Mouse (Mus musculus) limb, embryonic 14.5 days (tissue): ENCODE measurements around the gene Amotl1. TPM values are rescaled to one million over a fixed set of nuclear protein-coding genes. Genes with fewer than 3 reads are reported as not detected.

Experiments
- ATAC-seq: fragments of 200-750 bp; cut with Nextera tagmentation; 2 replicates; pipeline ENCODE4 v1.8.0; 2017; ENCODE audit warnings: low read depth, moderate number of reproducible peaks, moderate TSS enrichment; ENCODE audit not compliant: low FRiP score
- DNase-seq: peaks from one replicate; pipeline ENCODE4 v3.0.0-alpha.2; 2015; ENCODE audit warnings: low spot score
- H3K27ac ChIP-seq: fragments of 300-500 bp; sonication (generic); replicated peaks from 2 replicates; pipeline ENCODE4 v1.5.1; 2014; ENCODE audit warnings: low read depth, mild to moderate bottlenecking, low read length, moderate library complexity, mixed read lengths
- H3K27me3 ChIP-seq: fragments of 300-500 bp; sonication (generic); 2 replicates; pipeline ENCODE4 v1.6.1; 2014; ENCODE audit warnings: low read length, mixed read lengths; ENCODE audit not compliant: control insufficient read depth, insufficient read depth
- H3K36me3 ChIP-seq: fragments of 300-500 bp; sonication (generic); 2 replicates; pipeline ENCODE4 v1.6.1; 2014; ENCODE audit warnings: mild to moderate bottlenecking, low read length, moderate library complexity, mixed read lengths; ENCODE audit not compliant: control insufficient read depth, insufficient read depth
- H3K4me1 ChIP-seq: fragments of 300-500 bp; sonication (generic); 2 replicates; pipeline ENCODE4 v1.6.1; 2014; ENCODE audit warnings: antibody characterized with exemption, low read length, mixed read lengths; ENCODE audit not compliant: control insufficient read depth, insufficient read depth
- H3K4me2 ChIP-seq: fragments of 300-500 bp; sonication (generic); replicated peaks from 2 replicates; pipeline ENCODE4 v1.6.1; 2014; ENCODE audit warnings: low read depth, mild to moderate bottlenecking, low read length, moderate library complexity; ENCODE audit not compliant: severe bottlenecking
- H3K4me3 ChIP-seq: fragments of 300-500 bp; sonication (generic); replicated peaks from 2 replicates; pipeline ENCODE4 v1.5.1; 2014; ENCODE audit warnings: low read length
- H3K9ac ChIP-seq: fragments of 300-500 bp; sonication (generic); 2 replicates; pipeline ENCODE4 v1.6.1; 2014; ENCODE audit warnings: mild to moderate bottlenecking, low read depth, low read length, moderate library complexity; ENCODE audit not compliant: severe bottlenecking
- H3K9me3 ChIP-seq: fragments of 300-500 bp; sonication (generic); 2 replicates; pipeline ENCODE4 v1.6.1; 2016; ENCODE audit warnings: low read length; ENCODE audit not compliant: control insufficient read depth
- POLR2A ChIP-seq: fragments of 200-500 bp; IDR thresholded peaks from 2 replicates; pipeline ENCODE4 v1.8.0; 2012; ENCODE audit warnings: inconsistent platforms, mild to moderate bottlenecking, moderate library complexity, borderline replicate concordance; ENCODE audit not compliant: insufficient read depth, insufficient read length; ENCODE audit errors: extremely low read depth
- WGBS: fragments of 180-500 bp; shearing (Covaris S2); extraction: QIAGEN DNeasy Blood & Tissue Kit; methylation state at CpG from one replicate; pipeline ENCODE4 v1.1.7; 2014; 5-methylcytosine and 5-hydroxymethylcytosine counted together
- polyA plus RNA-seq, 2 experiments: library from polyadenylated mRNA; depleted of rRNA in 1 of 2; stranded (reverse) in 1 of 2; unstranded in 1 of 2; fragments of >200 nt; fragmentation: Nextera tagmentation in 1 of 2; extraction: Ambion mirVana in 1 of 2; gene quantifications; 2 replicates each; pipeline versions ENCODE4 v1.2.1 to v1.2.3; 2012 to 2014

The Amotl1 gene
- polyA plus RNA-seq, 2 experiments = 47.7 to 53.9 TPM

GRCm38 (mm10) chr9:14623928-14624327 lies 20.9 kb downstream of the Amotl1 start:
- H3K9ac ChIP-seq = no peak overlapping the region
- DNase-seq (no peak), ATAC-seq (no peak)
- H3K36me3 ChIP-seq = no peaks in the 10 kb centered on the region
- peaks cover 26% of the 10 kb centered on the region for H3K4me1 ChIP-seq
- no peak overlapping the region for H3K4me3 ChIP-seq
- no peak overlapping the region for H3K4me2 ChIP-seq
- H3K27ac ChIP-seq = no peak overlapping the region
- WGBS = 63% methylated on average over 4 of the region's 4 CpGs
- TF ChIP-seq POLR2A = no peak
- no peaks in the 10 kb centered on the region for H3K9me3 ChIP-seq
- H3K27me3 ChIP-seq = no peaks in the 10 kb centered on the region

- TF ChIP-seq POLR2A = no peak
- Histone ChIP-seq H3K27me3 (no peaks in the 10 kb centered on the region), H3K4me3 (no peak overlapping the region), H3K9me3 (no peaks in the 10 kb centered on the region), H3K4me1 (peaks cover 26% of the 10 kb centered on the region), H3K9ac (no peak overlapping the region), H3K27ac (0 out of 2 replicates have a peak overlapping the region, but pooled peaks have one; percentile 35), H3K4me2 (no peak overlapping the region), H3K36me3 (no peaks in the 10 kb centered on the region)
- ATAC-seq = peak; percentile 43
- peak; percentile 49 for DNase-seq
- WGBS = 30% methylated on average over 5 of the region's 5 CpGs
These were observed 21.6 kb downstream of the Amotl1 start for GRCm38 (mm10) chr9:14623250-14623649.

DNA sequence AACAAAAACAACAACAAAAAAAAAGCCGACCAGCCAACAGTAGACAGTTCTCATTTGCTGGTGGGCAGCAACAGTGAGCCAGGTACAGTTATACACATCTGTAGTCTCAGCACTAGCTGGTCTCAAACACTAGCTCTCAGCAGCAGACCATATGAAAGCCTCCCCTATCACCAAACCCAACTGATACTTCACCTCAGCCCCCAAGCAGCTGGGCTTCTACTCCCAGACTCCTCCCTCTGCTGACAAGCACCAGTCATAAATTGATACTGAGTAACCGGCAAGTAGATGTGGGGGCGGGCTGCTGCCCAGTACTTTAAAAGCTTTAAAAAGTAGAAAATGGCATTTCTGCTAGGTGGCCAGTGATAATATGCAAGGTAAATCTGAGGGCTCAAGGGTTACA lies 22.0 kb downstream of the Amotl1 start:
- DNase-seq = peak; percentile 37
- H3K9ac ChIP-seq = no peak overlapping the region

DNA sequence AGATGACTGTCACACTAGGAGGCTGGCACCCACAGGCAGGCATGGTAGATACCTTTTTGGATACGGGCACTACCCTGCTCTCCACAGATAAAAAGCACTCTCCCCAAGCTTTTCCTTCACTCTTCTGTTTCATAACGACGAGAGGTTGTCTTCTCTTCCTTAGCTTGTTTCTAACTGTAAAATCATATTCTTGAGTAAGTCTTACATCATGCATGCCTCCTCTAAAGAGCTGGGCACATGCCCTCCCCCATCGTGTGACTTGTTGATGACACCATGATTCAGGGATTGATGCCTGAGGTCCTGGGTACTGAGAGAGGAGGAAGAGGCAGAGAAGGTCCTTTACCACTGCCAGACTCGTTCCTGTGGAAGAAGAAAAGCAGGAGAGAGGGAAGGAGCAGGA lies 24.7 kb downstream of the Amotl1 start:
- peaks cover 32% of the 10 kb centered on the region for H3K4me1 ChIP-seq
- no peak overlapping the region for H3K4me2 ChIP-seq
- no peak for TF ChIP-seq POLR2A
- no peak overlapping the region for H3K4me3 ChIP-seq
- H3K27me3 ChIP-seq = no peaks in the 10 kb centered on the region
- no peak overlapping the region for H3K27ac ChIP-seq
- no peaks in the 10 kb centered on the region for H3K9me3 ChIP-seq
- 71% methylated on average over 5 of the region's 5 CpGs for WGBS
- DNase-seq = no peak
- ATAC-seq = no peak
- no peak overlapping the region for H3K9ac ChIP-seq
- no peaks in the 10 kb centered on the region for H3K36me3 ChIP-seq

More for the DNA sequence above, 22.0 kb downstream of the Amotl1 start:
- Histone ChIP-seq H3K27me3 (no peaks in the 10 kb centered on the region), H3K36me3 (no peaks in the 10 kb centered on the region), H3K9me3 (no peaks in the 10 kb centered on the region), H3K4me2 (no peak overlapping the region), H3K4me1 (peaks cover 26% of the 10 kb centered on the region), H3K4me3 (no peak overlapping the region), H3K27ac (no peak overlapping the region)
- no peak for TF ChIP-seq POLR2A
- WGBS = 43% methylated on average over 3 of the region's 3 CpGs
- ATAC-seq = peak; percentile 66

GRCm38 (mm10) chr9:14614931-14615880 lies 29.6 kb downstream of the Amotl1 start:
- DNase-seq = peak; percentile 62
- H3K9ac ChIP-seq = peak overlapping the region; percentile 99
- no peaks in the 10 kb centered on the region for H3K9me3 ChIP-seq
- H3K27ac ChIP-seq = peak overlapping the region; percentile 96
- peak overlapping the region; percentile 84 for H3K4me2 ChIP-seq
- peaks cover 39% of the 10 kb centered on the region for H3K4me1 ChIP-seq
- TF ChIP-seq POLR2A = 0 out of 2 replicates have a peak, but pooled peaks have one; percentile 15
- peak overlapping the region; percentile 94 for H3K4me3 ChIP-seq
- WGBS = 14% methylated on average over 25 of the region's 33 CpGs
- ATAC-seq = peak; percentile 81
- no peaks in the 10 kb centered on the region for H3K36me3 ChIP-seq
- no peaks in the 10 kb centered on the region for H3K27me3 ChIP-seq
